Mouse (Mus musculus) midbrain, embryonic 11.5 days (tissue): ENCODE measurements around the gene D630045J12Rik. TPM values are rescaled to one million over a fixed set of nuclear protein-coding genes. Genes with fewer than 3 reads are reported as not detected.

Experiments used
- ATAC-seq: fragments of 200-750 bp; cut with Nextera tagmentation; 2 replicates; pipeline ENCODE4 v1.8.0; 2017; ENCODE audit warnings: moderate TSS enrichment, moderate library complexity; ENCODE audit not compliant: low FRiP score
- DNase-seq: peaks from one replicate; pipeline ENCODE4 v3.0.0; 2015; ENCODE audit warnings: low spot score; ENCODE audit errors: missing footprints
- H3K27ac ChIP-seq: fragments of 300-500 bp; sonication (generic); 2 replicates; pipeline ENCODE4 v1.5.1; 2014; ENCODE audit warnings: low read depth, low read length
- H3K27me3 ChIP-seq: fragments of 300-500 bp; sonication (generic); 2 replicates; pipeline ENCODE4 v1.6.1; 2014; ENCODE audit warnings: mild to moderate bottlenecking, low read length, moderate library complexity, mixed read lengths; ENCODE audit not compliant: control insufficient read depth, insufficient read depth
- H3K36me3 ChIP-seq: fragments of 300-500 bp; sonication (generic); 2 replicates; pipeline ENCODE4 v1.6.1; 2014; ENCODE audit warnings: mild to moderate bottlenecking, low read length, moderate library complexity, mixed read lengths; ENCODE audit not compliant: control insufficient read depth, insufficient read depth
- H3K4me1 ChIP-seq: fragments of 300-500 bp; sonication (generic); 2 replicates; pipeline ENCODE4 v1.6.1; 2014; ENCODE audit warnings: low read length; ENCODE audit not compliant: control insufficient read depth, insufficient read depth
- H3K4me2 ChIP-seq: fragments of 300-500 bp; sonication (generic); 2 replicates; pipeline ENCODE4 v1.6.1; 2014; ENCODE audit warnings: mild to moderate bottlenecking, moderate library complexity
- H3K4me3 ChIP-seq: fragments of 300-500 bp; sonication (generic); 2 replicates; pipeline ENCODE4 v1.5.1; 2014; ENCODE audit warnings: low read depth, low read length
- H3K9ac ChIP-seq: fragments of 300-500 bp; sonication (generic); 2 replicates; pipeline ENCODE4 v1.6.1; 2014; ENCODE audit warnings: low read length
- H3K9me3 ChIP-seq: fragments of 300-500 bp; sonication (generic); 2 replicates; pipeline ENCODE4 v1.6.1; 2016; ENCODE audit warnings: low read length; ENCODE audit not compliant: control insufficient read depth
- WGBS: fragments of 180-500 bp; shearing (Covaris S2); extraction: QIAGEN DNeasy Blood & Tissue Kit; methylation state at CpG from one replicate; pipeline ENCODE4 v1.1.7; 2014; 5-methylcytosine and 5-hydroxymethylcytosine counted together
- polyA plus RNA-seq: library from polyadenylated mRNA; unstranded; fragments of >200 nt; fragmentation: Nextera tagmentation; extraction: Ambion mirVana; gene quantifications from 2 replicates; pipeline ENCODE4 v1.2.1, GENCODE M21; 2014

D630045J12Rik gene
- polyA plus RNA-seq, 1 experiment from 2014 or later: 10.1 TPM

GRCm38 (mm10) chr6:38122791-38123190, 131.0 kb downstream of the D630045J12Rik start:
- 70% methylated on average over 6 of the region's 6 CpGs for WGBS
- Histone ChIP-seq H3K27me3 (no peaks in the 10 kb centered on the region), H3K4me3 (no peak overlapping the region), H3K9ac (no peak overlapping the region), H3K27ac (no peak overlapping the region), H3K4me1 (no peaks in the 10 kb centered on the region), H3K9me3 (no peaks in the 10 kb centered on the region), H3K4me2 (no peak overlapping the region), H3K36me3 (peaks cover 7% of the 10 kb centered on the region; the same call in 1 of the 2 replicates)
- no peak for DNase-seq
- ATAC-seq: no peak

GRCm38 (mm10) chr6:38121843-38122242, 132.0 kb downstream of the D630045J12Rik start:
- H3K4me3 ChIP-seq: no peak overlapping the region
- 89% methylated on average over 5 of the region's 5 CpGs for WGBS
- H3K36me3 ChIP-seq: 0 out of 2 replicates have a peak, but pooled peaks cover 2% of the 10 kb centered on the region
- DNase-seq (no peak), ATAC-seq (no peak)
- no peaks in the 10 kb centered on the region for H3K4me1 ChIP-seq
- H3K4me2 ChIP-seq: no peak overlapping the region
- no peaks in the 10 kb centered on the region for H3K27me3 ChIP-seq
- no peak overlapping the region for H3K27ac ChIP-seq
- no peaks in the 10 kb centered on the region for H3K9me3 ChIP-seq
- no peak overlapping the region for H3K9ac ChIP-seq

GRCm38 (mm10) chr6:38120681-38121371, 133.0 kb downstream of the D630045J12Rik start:
- WGBS: 78% methylated on average over 9 of the region's 9 CpGs
- no peak for ATAC-seq

GRCm38 (mm10) chr6:38118341-38118740, 135.5 kb downstream of the D630045J12Rik start:
- Histone ChIP-seq H3K4me3 (no peak overlapping the region), H3K36me3 (no peaks in the 10 kb centered on the region), H3K9ac (no peak overlapping the region), H3K27me3 (no peaks in the 10 kb centered on the region), H3K4me2 (no peak overlapping the region), H3K9me3 (no peaks in the 10 kb centered on the region), H3K27ac (no peak overlapping the region), H3K4me1 (no peaks in the 10 kb centered on the region)
- WGBS: 89% methylated on average over 6 of the region's 6 CpGs
- ATAC-seq: no peak
- DNase-seq: no peak

More at GRCm38 (mm10) chr6:38120681-38121371, 133.0 kb downstream of the D630045J12Rik start:
- DNase-seq: no peak
- Histone ChIP-seq H3K9ac (no peak overlapping the region), H3K36me3 (0 out of 2 replicates have a peak, but pooled peaks cover 2% of the 10 kb centered on the region), H3K27ac (no peak overlapping the region), H3K9me3 (no peaks in the 10 kb centered on the region), H3K4me3 (no peak overlapping the region), H3K4me2 (no peak overlapping the region), H3K27me3 (no peaks in the 10 kb centered on the region), H3K4me1 (no peaks in the 10 kb centered on the region)

- no peaks in the 10 kb centered on the region for H3K9me3 ChIP-seq
- DNase-seq (no peak), ATAC-seq (no peak)
- no peaks in the 10 kb centered on the region for H3K4me1 ChIP-seq
- no peak overlapping the region for H3K4me2 ChIP-seq
- H3K27ac ChIP-seq: no peak overlapping the region
- H3K9ac ChIP-seq: no peak overlapping the region
- H3K27me3 ChIP-seq: no peaks in the 10 kb centered on the region
- WGBS: 79% methylated on average over 4 of the region's 4 CpGs
- no peaks in the 10 kb centered on the region for H3K36me3 ChIP-seq
- no peak overlapping the region for H3K4me3 ChIP-seq
Observed at GRCm38 (mm10) chr6:38116107-38116770, 137.6 kb downstream of the D630045J12Rik start.

- no peaks in the 10 kb centered on the region for H3K9me3 ChIP-seq
- H3K27me3 ChIP-seq: no peaks in the 10 kb centered on the region
- ATAC-seq: no peak
- no peak overlapping the region for H3K27ac ChIP-seq
- no peaks in the 10 kb centered on the region for H3K4me1 ChIP-seq
- DNase-seq: peak; percentile 65
- no peak overlapping the region for H3K4me2 ChIP-seq
- H3K36me3 ChIP-seq: no peaks in the 10 kb centered on the region
- no peak overlapping the region for H3K4me3 ChIP-seq
- 76% methylated on average over 9 of the region's 9 CpGs for WGBS
- H3K9ac ChIP-seq: no peak overlapping the region
Observed at GRCm38 (mm10) chr6:38110859-38111258, 142.9 kb downstream of the D630045J12Rik start.

- no peaks in the 10 kb centered on the region for H3K27me3 ChIP-seq
- ATAC-seq: no peak
Observed at GRCm38 (mm10) chr6:38109871-38110270, 143.9 kb downstream of the D630045J12Rik start.

GRCm38 (mm10) chr6:38109160-38109795, 144.5 kb downstream of the D630045J12Rik start, which contains the start of gene Tmem213:
Tmem213 (plus strand) TSS chr6:38109255.
- no peak within 1 kb of the TSS for H3K9ac ChIP-seq
- H3K4me3 ChIP-seq: no peak within 1 kb of the TSS
- no peak within 1 kb of the TSS for H3K4me2 ChIP-seq
- no peaks in the 10 kb centered on the region for H3K4me1 ChIP-seq
- DNase-seq: peak; percentile 31
- H3K36me3 ChIP-seq: no peaks in the 10 kb centered on the region
- WGBS: 24% methylated on average over 9 of the region's 9 CpGs
- ATAC-seq: no peak
- no peak within 1 kb of the TSS for H3K27ac ChIP-seq
- H3K9me3 ChIP-seq: no peaks in the 10 kb centered on the region
- no peaks in the 10 kb centered on the region for H3K27me3 ChIP-seq

More at GRCm38 (mm10) chr6:38109871-38110270, 143.9 kb downstream of the D630045J12Rik start:
- DNase-seq: peak; percentile 69
- 24% methylated on average over 9 of the region's 9 CpGs for WGBS
- no peaks in the 10 kb centered on the region for H3K9me3 ChIP-seq
- no peak overlapping the region for H3K4me2 ChIP-seq
- no peaks in the 10 kb centered on the region for H3K36me3 ChIP-seq
- no peaks in the 10 kb centered on the region for H3K4me1 ChIP-seq
- H3K27ac ChIP-seq: no peak overlapping the region
- H3K9ac ChIP-seq: no peak overlapping the region
- no peak overlapping the region for H3K4me3 ChIP-seq

GRCm38 (mm10) chr6:38108449-38108848, 145.4 kb downstream of the D630045J12Rik start:
- H3K4me1 ChIP-seq: no peaks in the 10 kb centered on the region
- H3K9me3 ChIP-seq: no peaks in the 10 kb centered on the region
- no peak for DNase-seq
- H3K4me2 ChIP-seq: no peak overlapping the region
- ATAC-seq: no peak
- H3K27me3 ChIP-seq: no peaks in the 10 kb centered on the region
- no peaks in the 10 kb centered on the region for H3K36me3 ChIP-seq
- H3K4me3 ChIP-seq: no peak overlapping the region
- H3K27ac ChIP-seq: no peak overlapping the region
- H3K9ac ChIP-seq: no peak overlapping the region
- 92% methylated on average over 5 of the region's 5 CpGs for WGBS
